Mouse (Mus musculus): ENCODE data around the gene Pick1. TPM values are rescaled to one million over a fixed set of nuclear protein-coding genes. Genes with fewer than 3 reads are reported as not detected.

Pick1 gene
- polyA plus RNA-seq, 1 experiment from 2014 or later, result 47.8 TPM

- H3K9me3 ChIP-seq, result no peaks in the 10 kb centered on the region
- H3K4me1 ChIP-seq (replicated peaks), result peaks cover 15% of the 10 kb centered on the region
- H3K36me3 ChIP-seq, result peaks cover 17% of the 10 kb centered on the region
- DNase-seq (ENCODE audit: low spot score), result no peak
- no peak overlapping the region for H3K27ac ChIP-seq
- 82% methylated on average over 5 of the region's 5 CpGs for WGBS
- no peak overlapping the region for H3K4me3 ChIP-seq
- H3K27me3 ChIP-seq (ENCODE audit: insufficient read depth, poor library complexity, severe bottlenecking), result no peaks in the 10 kb centered on the region
Observed at GRCm38 (mm10) chr15:79282434-79282833, 53.5 kb downstream of the Pick1 start.

GRCm38 (mm10) chr15:79283371-79283770 is 54.4 kb downstream of the Pick1 start:
- DNase-seq (ENCODE audit: low spot score), result no peak
- H3K27ac ChIP-seq, result no peak overlapping the region
- H3K27me3 ChIP-seq (ENCODE audit: insufficient read depth, poor library complexity, severe bottlenecking), result no peaks in the 10 kb centered on the region
- peaks cover 15% of the 10 kb centered on the region for H3K4me1 ChIP-seq (replicated peaks)
- no peak overlapping the region for H3K4me3 ChIP-seq
- no peaks in the 10 kb centered on the region for H3K9me3 ChIP-seq
- peaks cover 26% of the 10 kb centered on the region for H3K36me3 ChIP-seq
- 84% methylated on average over 4 of the region's 4 CpGs for WGBS

- peaks cover 15% of the 10 kb centered on the region for H3K4me1 ChIP-seq (replicated peaks)
- DNase-seq (ENCODE audit: low spot score), result no peak
- H3K4me3 ChIP-seq, result no peak within 1 kb of the TSS
- no peaks in the 10 kb centered on the region for H3K27me3 ChIP-seq (ENCODE audit: insufficient read depth, poor library complexity, severe bottlenecking)
- peaks cover 36% of the 10 kb centered on the region for H3K36me3 ChIP-seq
- no peaks in the 10 kb centered on the region for H3K9me3 ChIP-seq
- 64% methylated on average over 10 of the region's 10 CpGs for WGBS
- no peak within 1 kb of the TSS for H3K27ac ChIP-seq
Observed at GRCm38 (mm10) chr15:79285399-79285798, 56.4 kb downstream of the Pick1 start, which contains the start of gene Baiap2l2. TSS of gene Baiap2l2 (minus strand) at chr15:79285537.

- H3K36me3 ChIP-seq, result peaks cover 36% of the 10 kb centered on the region
- H3K4me3 ChIP-seq, result no peak overlapping the region
- peaks cover 8% of the 10 kb centered on the region; the same call in 1 of the 2 replicates for H3K4me1 ChIP-seq (replicated peaks)
- no peaks in the 10 kb centered on the region for H3K9me3 ChIP-seq
- WGBS, result 89% methylated on average over 7 of the region's 7 CpGs
- no peak overlapping the region for H3K27ac ChIP-seq
- DNase-seq (ENCODE audit: low spot score), result no peak
- no peaks in the 10 kb centered on the region for H3K27me3 ChIP-seq (ENCODE audit: insufficient read depth, poor library complexity, severe bottlenecking)
Observed at GRCm38 (mm10) chr15:79286141-79286540, 57.2 kb downstream of the Pick1 start.

- Histone ChIP-seq H3K9me3 (no peaks in the 10 kb centered on the region), H3K27me3 (ENCODE audit: insufficient read depth, poor library complexity, severe bottlenecking) (no peaks in the 10 kb centered on the region), H3K27ac (no peak overlapping the region), H3K4me3 (no peak overlapping the region), H3K4me1 (replicated peaks) (0 out of 2 replicates have a peak, but pooled peaks cover 8% of the 10 kb centered on the region), H3K36me3 (peaks cover 36% of the 10 kb centered on the region)
- DNase-seq (ENCODE audit: low spot score), result no peak
- WGBS, result 92% methylated on average over 7 of the region's 7 CpGs
Observed at GRCm38 (mm10) chr15:79287091-79287490, 58.1 kb downstream of the Pick1 start.

GRCm38 (mm10) chr15:79288387-79288786 is 59.4 kb downstream of the Pick1 start:
- Histone ChIP-seq H3K27me3 (ENCODE audit: insufficient read depth, poor library complexity, severe bottlenecking) (no peaks in the 10 kb centered on the region), H3K4me3 (no peak overlapping the region), H3K4me1 (replicated peaks) (0 out of 2 replicates have a peak, but pooled peaks cover 8% of the 10 kb centered on the region), H3K9me3 (no peaks in the 10 kb centered on the region), H3K27ac (0 out of 2 replicates have a peak overlapping the region, but pooled peaks have one; percentile 6), H3K36me3 (peaks cover 36% of the 10 kb centered on the region)
- no peak for DNase-seq (ENCODE audit: low spot score)
- 87% methylated on average over 3 of the region's 3 CpGs for WGBS

GRCm38 (mm10) chr15:79289441-79289840 is 60.5 kb downstream of the Pick1 start:
- H3K27me3 ChIP-seq (ENCODE audit: insufficient read depth, poor library complexity, severe bottlenecking), result no peaks in the 10 kb centered on the region
- no peak overlapping the region for H3K4me3 ChIP-seq
- 0 out of 2 replicates have a peak, but pooled peaks cover 8% of the 10 kb centered on the region for H3K4me1 ChIP-seq (replicated peaks)
- no peak for DNase-seq (ENCODE audit: low spot score)
- 93% methylated on average over 12 of the region's 12 CpGs for WGBS
- no peaks in the 10 kb centered on the region for H3K9me3 ChIP-seq
- no peak overlapping the region for H3K27ac ChIP-seq
- H3K36me3 ChIP-seq, result peaks cover 36% of the 10 kb centered on the region

GRCm38 (mm10) chr15:79290340-79290739 is 61.4 kb downstream of the Pick1 start:
- Histone ChIP-seq H3K4me1 (replicated peaks) (0 out of 2 replicates have a peak, but pooled peaks cover 4% of the 10 kb centered on the region), H3K36me3 (peaks cover 36% of the 10 kb centered on the region), H3K4me3 (no peak overlapping the region), H3K27ac (no peak overlapping the region), H3K27me3 (ENCODE audit: insufficient read depth, poor library complexity, severe bottlenecking) (no peaks in the 10 kb centered on the region), H3K9me3 (no peaks in the 10 kb centered on the region)
- DNase-seq (ENCODE audit: low spot score), result no peak
- 86% methylated on average over 3 of the region's 3 CpGs for WGBS

- no peak overlapping the region for H3K27ac ChIP-seq
- DNase-seq (ENCODE audit: low spot score), result no peak
- H3K27me3 ChIP-seq (ENCODE audit: insufficient read depth, poor library complexity, severe bottlenecking), result no peaks in the 10 kb centered on the region
- no peaks in the 10 kb centered on the region for H3K9me3 ChIP-seq
- 89% methylated on average over 9 of the region's 9 CpGs for WGBS
- peaks cover 19% of the 10 kb centered on the region for H3K36me3 ChIP-seq
- no peak overlapping the region for H3K4me3 ChIP-seq
- H3K4me1 ChIP-seq (replicated peaks), result 0 out of 2 replicates have a peak, but pooled peaks cover 3% of the 10 kb centered on the region
Observed at GRCm38 (mm10) chr15:79292779-79293178, 63.8 kb downstream of the Pick1 start.

GRCm38 (mm10) chr15:79298553-79298952 is 69.6 kb downstream of the Pick1 start:
- no peaks in the 10 kb centered on the region for H3K9me3 ChIP-seq
- DNase-seq (ENCODE audit: low spot score), result no peak
- no peaks in the 10 kb centered on the region for H3K27me3 ChIP-seq (ENCODE audit: insufficient read depth, poor library complexity, severe bottlenecking)
- peaks cover 20% of the 10 kb centered on the region; the same call in 1 of the 2 replicates for H3K4me1 ChIP-seq (replicated peaks)
- H3K27ac ChIP-seq, result 0 out of 2 replicates have a peak overlapping the region, but pooled peaks have one; percentile 41
- H3K36me3 ChIP-seq, result peaks cover 23% of the 10 kb centered on the region
- H3K4me3 ChIP-seq, result no peak overlapping the region
- 86% methylated on average over 6 of the region's 6 CpGs for WGBS

Other genes with a start within 250 kb of the Pick1 start
- gene H1f0, start 200.7 kb upstream of the Pick1 start, polyA plus RNA-seq (2016; fragmentation: Nextera tagmentation; extraction: Ambion mirVana), result 447 and 561 TPM in 2 replicates
- not detected in 2 replicates for gene Galr3, start 187.3 kb upstream of the Pick1 start, polyA plus RNA-seq (2016; fragmentation: Nextera tagmentation; extraction: Ambion mirVana)
- 65.9 and 78.2 TPM in 2 replicates for gene Ankrd54, start 166.3 kb upstream of the Pick1 start, polyA plus RNA-seq (2016; fragmentation: Nextera tagmentation; extraction: Ambion mirVana)
- 238 and 262 TPM in 2 replicates for gene Eif3l, start 154.0 kb upstream of the Pick1 start, polyA plus RNA-seq (2016; fragmentation: Nextera tagmentation; extraction: Ambion mirVana)
- gene Micall1, start 120.3 kb upstream of the Pick1 start, polyA plus RNA-seq (2016; fragmentation: Nextera tagmentation; extraction: Ambion mirVana), result 7.0 and 8.8 TPM in 2 replicates
- gene Polr2f, start 88.2 kb upstream of the Pick1 start, polyA plus RNA-seq (2016; fragmentation: Nextera tagmentation; extraction: Ambion mirVana), result 383 and 404 TPM in 2 replicates
- gene 1700088E04Rik, start 87.9 kb upstream of the Pick1 start, polyA plus RNA-seq (2016; fragmentation: Nextera tagmentation; extraction: Ambion mirVana), result 9.8 and 16.1 TPM in 2 replicates
- 9.2 and 28.1 TPM in 2 replicates for gene Sox10, start 63.9 kb upstream of the Pick1 start, polyA plus RNA-seq (2016; fragmentation: Nextera tagmentation; extraction: Ambion mirVana)
- gene Gm49486, start 218 bp downstream of the Pick1 start, polyA plus RNA-seq (2016; fragmentation: Nextera tagmentation; extraction: Ambion mirVana), result 0.14 and 0.21 TPM in 2 replicates
- 0.14 and 0.26 TPM in 2 replicates for gene Slc16a8, start 25.6 kb downstream of the Pick1 start, polyA plus RNA-seq (2016; fragmentation: Nextera tagmentation; extraction: Ambion mirVana)
- 1.7 and 2.0 TPM in 2 replicates for gene Baiap2l2, start 56.4 kb downstream of the Pick1 start, polyA plus RNA-seq (2016; fragmentation: Nextera tagmentation; extraction: Ambion mirVana)
- 24.2 and 25.3 TPM in 2 replicates for gene Pla2g6, start 99.2 kb downstream of the Pick1 start, polyA plus RNA-seq (2016; fragmentation: Nextera tagmentation; extraction: Ambion mirVana)
- gene Maff, start 117.4 kb downstream of the Pick1 start, polyA plus RNA-seq (2016; fragmentation: Nextera tagmentation; extraction: Ambion mirVana), result 0.97 and 1.1 TPM in 2 replicates
- 54.8 and 56.2 TPM in 2 replicates for gene Tmem184b, start 174.4 kb downstream of the Pick1 start, polyA plus RNA-seq (2016; fragmentation: Nextera tagmentation; extraction: Ambion mirVana)
- 148 and 190 TPM in 2 replicates for gene Csnk1e, start 226.4 kb downstream of the Pick1 start, polyA plus RNA-seq (2016; fragmentation: Nextera tagmentation; extraction: Ambion mirVana)

Measured in hindbrain, embryonic 10.5 days (tissue).